Mouse (Mus musculus) myocyte (in vitro differentiated cells): ENCODE data around the gene Map7d1.

Source experiments
- CEBPB ChIP-seq: IDR thresholded peaks from 2 replicates; pipeline ENCODE4 v1.6.1; 2011; ENCODE audit warnings: mild to moderate bottlenecking, moderate library complexity; ENCODE audit not compliant: poor library complexity, insufficient read depth, severe bottlenecking
- E2F4 ChIP-seq: IDR thresholded peaks from one replicate; pipeline ENCODE4 v1.6.1; 2011; ENCODE audit warnings: mild to moderate bottlenecking, control low read depth, moderate library complexity; ENCODE audit not compliant: insufficient read depth
- MAX ChIP-seq: IDR thresholded peaks from one replicate; pipeline ENCODE4 v1.6.1; 2011; ENCODE audit warnings: low read depth, mild to moderate bottlenecking, control low read depth
- MYOD1 ChIP-seq, 3 experiments: IDR thresholded peaks; one replicate each; pipeline ENCODE4 v1.6.1; 2011; ENCODE audit warnings: control low read depth in 2 of 3, low read depth in 2 of 3, mild to moderate bottlenecking in 2 of 3, moderate library complexity in 1 of 3; ENCODE audit not compliant: insufficient read length in 2 of 3, control insufficient read depth in 1 of 3
- POLR2A ChIP-seq: IDR thresholded peaks from one replicate; pipeline ENCODE4 v1.6.1; 2011; ENCODE audit warnings: low read depth, mild to moderate bottlenecking, control low read depth, moderate library complexity; ENCODE audit not compliant: insufficient read length
- POLR2AphosphoS2 ChIP-seq: IDR thresholded peaks from one replicate; pipeline ENCODE4 v1.6.1; 2011; ENCODE audit warnings: low read depth, control low read depth; ENCODE audit not compliant: insufficient read length
- REST ChIP-seq: IDR thresholded peaks from one replicate; pipeline ENCODE4 v1.6.1; 2011; ENCODE audit warnings: mild to moderate bottlenecking, control low read depth, moderate library complexity; ENCODE audit not compliant: insufficient read depth, insufficient read length
- SRF ChIP-seq: IDR thresholded peaks from one replicate; pipeline ENCODE4 v1.6.1; 2011; ENCODE audit warnings: low read depth; ENCODE audit not compliant: control insufficient read depth, insufficient read length
- TCF12 ChIP-seq: IDR thresholded peaks from one replicate; pipeline ENCODE4 v1.6.1; 2011; ENCODE audit warnings: mild to moderate bottlenecking, control low read depth; ENCODE audit not compliant: poor library complexity, insufficient read depth, severe bottlenecking
- TCF3 ChIP-seq: IDR thresholded peaks from one replicate; pipeline ENCODE4 v1.6.1; 2011; ENCODE audit warnings: low read depth, control low read depth; ENCODE audit not compliant: insufficient read length

DNA sequence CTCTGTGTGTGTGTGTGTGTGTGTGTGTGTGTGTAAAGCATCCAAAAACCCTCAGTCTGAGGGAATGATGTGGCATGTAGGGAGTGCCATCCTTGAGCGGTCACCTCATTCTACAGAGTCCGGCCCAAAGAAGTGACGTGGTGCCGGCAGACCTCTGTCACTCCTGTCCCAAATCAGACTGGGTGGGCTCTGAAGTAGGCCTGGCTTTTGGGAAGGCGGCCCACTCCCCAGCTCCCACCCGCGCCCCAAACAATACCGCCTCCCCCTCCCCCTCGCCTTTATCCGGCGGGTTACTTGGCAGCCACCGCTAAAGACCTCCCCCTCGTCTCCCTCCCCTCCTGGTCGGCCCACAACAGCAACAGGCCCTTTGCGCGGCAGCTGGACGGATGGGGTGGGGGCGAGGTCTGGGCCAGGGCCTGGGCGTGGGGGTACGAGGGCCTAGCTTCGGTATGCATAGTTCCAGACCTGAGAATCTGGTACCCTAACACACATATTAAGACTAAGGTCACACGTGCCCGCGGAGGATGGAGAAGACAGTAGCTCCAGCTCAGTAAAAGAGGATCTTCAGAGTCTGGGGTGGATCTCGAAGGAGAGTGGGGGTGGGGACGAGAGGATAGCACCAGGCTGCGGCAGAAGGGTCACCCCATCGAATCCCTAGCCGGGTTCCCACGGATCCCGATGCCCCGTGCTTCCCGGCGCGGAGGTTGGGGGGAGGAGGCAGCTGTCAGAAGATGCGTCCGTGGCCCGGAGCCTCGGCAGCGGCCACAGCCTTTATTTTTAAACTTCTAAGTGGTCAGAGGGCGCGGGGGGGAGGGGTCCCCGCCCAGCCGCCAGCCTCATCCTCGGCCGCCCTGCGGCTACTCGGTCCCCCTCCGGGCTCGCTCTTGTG is 786 bp downstream of the Map7d1 start:
- no peak for TF ChIP-seq POLR2A
- TF ChIP-seq CEBPB, result no peak
- peak in 1 of 3 experiments; percentile 60 for TF ChIP-seq MYOD1 (IDR thresholded peaks at IDR 0.05; ENCODE audit: control insufficient read depth in 1 of 3, insufficient read length in 2 of 3, low read depth in 2 of 3)
- no peak for TF ChIP-seq MAX
- no peak for TF ChIP-seq REST
- TF ChIP-seq POLR2AphosphoS2, result no peak
- TF ChIP-seq E2F4, result no peak
- no peak for TF ChIP-seq SRF
- TF ChIP-seq TCF3, result no peak
- no peak for TF ChIP-seq TCF12
